Mouse (Mus musculus) heart, embryonic 10.5 days (tissue): ENCODE measurements around the gene Rbm38. TPM values are rescaled to one million over a fixed set of nuclear protein-coding genes. Genes with fewer than 3 reads are reported as not detected.

ENCODE experiments used
- DNase-seq: peaks from one replicate; pipeline ENCODE4 v3.0.0-alpha.2; 2017; ENCODE audit warnings: low spot score
- H3K27ac ChIP-seq: fragments of 300-500 bp; sonication (generic); 2 replicates; pipeline ENCODE4 v1.5.1; 2016; ENCODE audit warnings: mild to moderate bottlenecking
- H3K27me3 ChIP-seq: fragments of 300-500 bp; sonication (generic); 2 replicates; pipeline ENCODE4 v1.6.1; 2016; ENCODE audit warnings: mild to moderate bottlenecking; ENCODE audit not compliant: poor library complexity, insufficient read depth, severe bottlenecking
- H3K36me3 ChIP-seq: fragments of 300-500 bp; sonication (generic); 2 replicates; pipeline ENCODE4 v1.6.1; 2016; ENCODE audit warnings: mild to moderate bottlenecking, moderate library complexity
- H3K4me1 ChIP-seq: fragments of 300-500 bp; sonication (generic); 2 replicates; pipeline ENCODE4 v1.6.1; 2016; ENCODE audit warnings: mild to moderate bottlenecking
- H3K4me3 ChIP-seq: fragments of 300-500 bp; sonication (generic); 2 replicates; pipeline ENCODE4 v1.5.1; 2016; ENCODE audit warnings: mild to moderate bottlenecking, moderate library complexity
- H3K9me3 ChIP-seq: fragments of 300-500 bp; sonication (generic); 2 replicates; pipeline ENCODE4 v1.6.1; 2016; ENCODE audit warnings: mild to moderate bottlenecking, moderate library complexity
- WGBS: fragments of 180-500 bp; shearing (Covaris S2); methylation state at CpG from one replicate; pipeline ENCODE4 v1.1.7; 2016; 5-methylcytosine and 5-hydroxymethylcytosine counted together
- polyA plus RNA-seq: library from polyadenylated mRNA; unstranded; fragments of >200 nt; fragmentation: Nextera tagmentation; extraction: Ambion mirVana; gene quantifications from 2 replicates; pipeline ENCODE4 v1.2.1, GENCODE M21; 2016

Gene Rbm38
- polyA plus RNA-seq, 1 experiment from 2014 or later = 156 TPM

DNA sequence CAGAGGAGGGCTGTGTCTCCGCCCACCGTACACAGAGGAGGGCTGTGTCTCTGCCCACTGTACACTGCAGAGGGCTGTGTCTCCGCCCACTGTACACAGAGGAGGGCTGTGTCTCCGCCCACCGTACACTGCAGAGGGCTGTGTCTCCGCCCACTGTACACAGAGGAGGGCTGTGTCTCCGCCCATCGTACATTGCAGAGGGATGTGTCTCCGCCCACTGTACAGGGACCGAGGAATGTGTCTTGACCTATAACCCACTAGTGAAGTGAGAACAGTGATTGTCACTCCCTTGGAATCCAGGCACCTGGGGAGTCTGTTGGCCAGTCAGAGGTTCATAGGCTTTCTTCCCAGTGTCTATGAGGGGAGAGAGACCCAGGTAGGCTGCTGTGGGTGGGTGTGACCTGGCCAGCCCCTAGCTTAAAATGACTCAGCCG lies 36.6 kb downstream of the Rbm38 start:
- Histone ChIP-seq H3K9me3 (no peaks in the 10 kb centered on the region), H3K4me1 (peaks cover 80% of the 10 kb centered on the region), H3K27me3 (no peaks in the 10 kb centered on the region), H3K36me3 (no peaks in the 10 kb centered on the region), H3K4me3 (no peak overlapping the region), H3K27ac (peak overlapping the region; percentile 81; the same call in 1 of the 2 replicates)
- DNase-seq = no peak
- 66% methylated on average over 11 of the region's 11 CpGs for WGBS

GRCm38 (mm10) chr2:173057623-173058022 lies 37.3 kb downstream of the Rbm38 start:
- 15% methylated on average over 10 of the region's 10 CpGs for WGBS
- no peaks in the 10 kb centered on the region for H3K36me3 ChIP-seq
- no peaks in the 10 kb centered on the region for H3K9me3 ChIP-seq
- no peak for DNase-seq
- peaks cover 80% of the 10 kb centered on the region for H3K4me1 ChIP-seq
- peak overlapping the region; percentile 13 for H3K4me3 ChIP-seq
- no peaks in the 10 kb centered on the region for H3K27me3 ChIP-seq
- H3K27ac ChIP-seq = peak overlapping the region; percentile 81

GRCm38 (mm10) chr2:173058263-173058662 lies 38.0 kb downstream of the Rbm38 start:
- no peaks in the 10 kb centered on the region for H3K9me3 ChIP-seq
- H3K27me3 ChIP-seq = no peaks in the 10 kb centered on the region
- DNase-seq = no peak
- H3K4me1 ChIP-seq = peaks cover 80% of the 10 kb centered on the region
- peak overlapping the region; percentile 13 for H3K4me3 ChIP-seq
- no peaks in the 10 kb centered on the region for H3K36me3 ChIP-seq
- WGBS = 33% methylated on average over 11 of the region's 11 CpGs
- H3K27ac ChIP-seq = peak overlapping the region; percentile 81

GRCm38 (mm10) chr2:173060450-173060849 lies 40.2 kb downstream of the Rbm38 start:
- Histone ChIP-seq H3K4me1 (peaks cover 74% of the 10 kb centered on the region), H3K27ac (peak overlapping the region; percentile 79), H3K36me3 (no peaks in the 10 kb centered on the region), H3K9me3 (no peaks in the 10 kb centered on the region), H3K27me3 (no peaks in the 10 kb centered on the region), H3K4me3 (no peak overlapping the region)
- DNase-seq = no peak
- WGBS = 42% methylated on average over 9 of the region's 9 CpGs

DNA sequence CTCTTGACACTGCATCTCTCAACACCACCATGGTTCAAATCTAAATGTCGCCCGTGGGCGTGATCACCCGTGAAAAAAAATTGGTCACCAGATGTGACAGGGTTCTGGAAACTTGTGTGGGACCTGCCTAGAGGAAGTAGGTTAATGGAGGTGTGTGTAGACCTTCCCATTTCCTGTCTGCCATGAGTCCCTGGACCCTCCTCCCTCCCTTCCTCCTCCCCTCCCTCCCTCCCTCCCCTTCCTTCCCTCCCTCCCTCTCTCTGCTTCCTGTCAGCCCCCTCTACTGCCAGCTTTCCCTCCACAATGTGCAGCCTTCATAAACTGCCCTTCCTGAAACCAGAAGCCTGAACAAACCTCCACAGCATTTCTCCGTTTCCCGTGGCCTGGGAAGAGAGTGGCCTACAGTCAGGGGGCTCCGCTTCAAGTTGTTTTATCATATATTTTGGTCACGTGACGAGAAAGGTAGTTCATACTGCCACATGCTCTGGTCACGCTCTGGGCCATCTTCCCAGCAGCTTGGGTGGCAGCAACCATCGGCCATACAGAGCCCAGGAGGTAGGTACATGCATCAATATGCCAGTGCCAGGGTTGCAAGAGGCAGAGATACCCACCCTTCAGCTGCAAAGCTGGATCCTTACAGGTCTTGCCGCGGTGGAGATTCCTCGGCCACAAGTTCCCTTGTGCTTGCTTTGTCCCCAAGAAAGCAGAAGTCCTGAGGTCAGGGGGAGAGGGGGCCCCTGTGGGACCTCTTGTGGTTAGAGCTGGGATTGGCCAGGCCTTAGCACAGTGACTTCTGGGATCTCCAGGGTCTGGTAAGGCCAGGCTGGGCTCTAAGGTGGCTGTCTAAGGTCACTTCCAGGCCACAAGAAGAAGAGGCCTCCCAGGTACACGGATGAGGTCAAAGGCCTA lies 41.4 kb downstream of the Rbm38 start:
- H3K4me1 ChIP-seq = peaks cover 66% of the 10 kb centered on the region
- DNase-seq = no peak
- no peaks in the 10 kb centered on the region for H3K9me3 ChIP-seq
- H3K27ac ChIP-seq = peak overlapping the region; percentile 79
- WGBS = 53% methylated on average over 15 of the region's 15 CpGs
- no peak overlapping the region for H3K4me3 ChIP-seq
- no peaks in the 10 kb centered on the region for H3K36me3 ChIP-seq
- H3K27me3 ChIP-seq = no peaks in the 10 kb centered on the region

DNA sequence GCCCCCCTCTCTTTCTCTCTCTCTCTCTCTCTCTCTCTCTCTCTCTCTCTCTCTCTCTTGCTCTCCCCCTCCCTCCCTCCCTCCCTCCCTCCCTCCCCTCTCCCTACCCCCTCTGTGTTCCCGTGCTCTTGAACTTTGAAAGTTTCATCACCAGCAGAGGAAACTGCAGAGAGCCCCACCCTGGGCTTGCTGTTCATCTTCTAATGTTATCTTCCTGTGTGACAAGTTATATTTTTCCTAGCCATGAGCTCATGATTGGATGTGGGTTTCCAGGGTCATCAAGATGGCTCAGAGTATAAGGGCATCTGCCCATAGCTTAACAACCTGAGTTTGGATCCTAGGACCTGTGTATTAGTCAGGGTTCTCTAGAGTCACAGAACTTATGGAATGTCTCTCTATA lies 42.9 kb downstream of the Rbm38 start:
- no peaks in the 10 kb centered on the region for H3K9me3 ChIP-seq
- 50% methylated on average over 1 of the region's 1 CpGs for WGBS
- no peak overlapping the region for H3K4me3 ChIP-seq
- no peaks in the 10 kb centered on the region for H3K36me3 ChIP-seq
- no peak for DNase-seq
- H3K27ac ChIP-seq = peak overlapping the region; percentile 79; the same call in 1 of the 2 replicates
- no peaks in the 10 kb centered on the region for H3K27me3 ChIP-seq
- H3K4me1 ChIP-seq = peaks cover 51% of the 10 kb centered on the region

DNA sequence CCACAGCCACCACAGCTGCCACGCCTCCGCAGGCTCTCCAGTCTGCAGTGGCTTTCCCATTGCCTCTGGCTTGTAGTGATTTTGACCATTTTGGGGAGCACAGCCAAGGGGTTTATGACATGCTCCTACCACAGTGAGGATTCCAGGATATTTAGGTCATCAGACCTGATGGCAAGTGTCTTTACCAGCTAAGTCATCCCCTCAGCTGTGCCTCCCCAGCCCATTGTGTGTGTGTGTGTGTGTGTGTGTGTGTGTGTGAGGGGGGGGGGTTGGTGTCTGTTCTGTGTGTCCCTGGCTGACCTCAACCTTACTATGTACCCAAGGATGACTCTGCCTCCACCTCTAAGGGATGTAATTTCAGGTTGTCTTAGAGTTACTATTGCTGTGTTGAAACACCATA lies 44.6 kb downstream of the Rbm38 start:
- no peak for DNase-seq
- Histone ChIP-seq H3K36me3 (no peaks in the 10 kb centered on the region), H3K27me3 (no peaks in the 10 kb centered on the region), H3K27ac (no peak overlapping the region), H3K4me1 (peaks cover 34% of the 10 kb centered on the region), H3K9me3 (no peaks in the 10 kb centered on the region), H3K4me3 (no peak overlapping the region)
- WGBS = 87% methylated on average over 2 of the region's 2 CpGs

DNA sequence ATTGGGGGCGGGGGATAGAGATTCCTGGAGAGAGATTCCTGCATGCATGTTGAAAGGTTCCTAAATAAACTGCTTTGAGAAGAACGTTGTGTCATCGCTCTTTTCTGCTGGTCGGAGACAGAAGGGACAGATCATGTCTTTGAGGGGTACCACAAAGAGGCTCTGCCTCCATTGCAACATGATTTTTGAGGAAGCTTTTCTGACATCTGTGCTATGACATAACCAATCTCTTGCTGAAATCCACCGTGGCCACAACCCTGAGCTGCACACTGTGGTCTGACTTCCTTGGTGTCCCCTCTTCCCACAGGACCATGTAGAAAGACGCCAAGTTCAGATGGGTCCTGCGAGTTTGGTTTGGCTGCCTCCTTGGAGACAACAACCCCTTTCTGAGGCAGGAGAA lies 52.6 kb downstream of the Rbm38 start:
- no peaks in the 10 kb centered on the region for H3K27me3 ChIP-seq

DNA sequence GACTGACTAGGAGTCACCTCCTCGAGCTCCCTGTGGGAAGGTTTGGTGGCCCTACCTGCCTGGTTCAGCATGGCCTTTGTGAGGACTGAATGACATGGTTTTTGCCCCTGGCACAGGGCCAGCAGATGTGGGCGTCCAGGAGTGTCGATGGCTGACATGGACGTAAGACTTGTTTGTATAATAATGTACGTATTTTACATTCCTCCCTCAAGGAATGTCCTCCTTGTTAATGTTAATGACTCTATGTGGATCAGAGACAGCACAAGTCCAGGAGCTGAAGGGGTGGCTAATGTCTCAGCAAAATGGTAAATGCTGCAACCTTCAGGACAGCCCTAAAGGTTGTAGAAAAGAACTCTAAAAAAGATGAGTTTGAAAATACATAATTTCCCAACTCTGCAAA lies 53.4 kb downstream of the Rbm38 start:
- WGBS = 78% methylated on average over 5 of the region's 5 CpGs
- DNase-seq = no peak
- Histone ChIP-seq H3K27ac (no peak overlapping the region), H3K4me1 (no peaks in the 10 kb centered on the region), H3K4me3 (no peak overlapping the region), H3K27me3 (no peaks in the 10 kb centered on the region), H3K36me3 (no peaks in the 10 kb centered on the region), H3K9me3 (no peaks in the 10 kb centered on the region)

More for the DNA sequence above, 52.6 kb downstream of the Rbm38 start:
- WGBS = 87% methylated on average over 7 of the region's 7 CpGs
- no peak overlapping the region for H3K4me3 ChIP-seq
- H3K4me1 ChIP-seq = no peaks in the 10 kb centered on the region
- H3K27ac ChIP-seq = no peak overlapping the region
- no peaks in the 10 kb centered on the region for H3K36me3 ChIP-seq
- H3K9me3 ChIP-seq = no peaks in the 10 kb centered on the region
- no peak for DNase-seq

- Histone ChIP-seq H3K9me3 (no peaks in the 10 kb centered on the region), H3K36me3 (no peaks in the 10 kb centered on the region), H3K4me1 (peaks cover 27% of the 10 kb centered on the region), H3K27ac (no peak overlapping the region), H3K27me3 (no peaks in the 10 kb centered on the region), H3K4me3 (no peak overlapping the region)
- 72% methylated on average over 9 of the region's 9 CpGs for WGBS
- DNase-seq = no peak
Observed at GRCm38 (mm10) chr2:173076921-173077320, 56.6 kb downstream of the Rbm38 start.

GRCm38 (mm10) chr2:173079766-173080549 lies 59.7 kb downstream of the Rbm38 start:
- peak overlapping the region; percentile 84 for H3K27ac ChIP-seq
- H3K36me3 ChIP-seq = no peaks in the 10 kb centered on the region
- WGBS = 38% methylated on average over 10 of the region's 10 CpGs
- H3K4me3 ChIP-seq = no peak overlapping the region
- H3K27me3 ChIP-seq = no peaks in the 10 kb centered on the region
- DNase-seq = no peak
- H3K4me1 ChIP-seq = peaks cover 43% of the 10 kb centered on the region
- H3K9me3 ChIP-seq = no peaks in the 10 kb centered on the region

- 28% methylated on average over 10 of the region's 10 CpGs for WGBS
- H3K27me3 ChIP-seq = no peaks in the 10 kb centered on the region
- H3K4me3 ChIP-seq = 0 out of 2 replicates have a peak overlapping the region, but pooled peaks have one; percentile 9
- H3K4me1 ChIP-seq = peaks cover 47% of the 10 kb centered on the region
- no peaks in the 10 kb centered on the region for H3K9me3 ChIP-seq
- DNase-seq = peak; percentile 92
- H3K36me3 ChIP-seq = no peaks in the 10 kb centered on the region
- H3K27ac ChIP-seq = peak overlapping the region; percentile 84
Observed at GRCm38 (mm10) chr2:173080785-173081241, 60.5 kb downstream of the Rbm38 start.

DNA sequence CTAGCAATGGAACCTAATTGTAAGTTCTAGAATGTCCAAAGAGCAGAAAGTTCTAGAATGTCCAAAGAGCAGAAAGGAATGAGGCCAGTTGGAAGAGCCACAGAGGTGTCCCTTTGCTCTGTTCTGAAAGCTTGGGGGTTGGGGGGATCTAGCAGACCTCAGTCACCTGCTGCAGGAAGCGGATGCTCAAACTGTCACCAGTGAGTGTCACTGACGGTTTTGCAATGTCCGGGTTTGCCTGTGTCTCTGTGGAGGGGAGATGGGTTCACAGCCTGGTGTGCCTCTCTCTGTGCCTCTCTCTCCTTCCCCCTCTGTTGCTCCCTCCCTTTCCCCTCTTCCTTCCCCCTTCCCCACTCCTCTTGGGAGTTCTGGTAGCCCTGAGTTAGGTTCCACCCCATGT lies 62.4 kb downstream of the Rbm38 start:
- H3K9me3 ChIP-seq = no peaks in the 10 kb centered on the region
- no peaks in the 10 kb centered on the region for H3K27me3 ChIP-seq
- H3K4me1 ChIP-seq = peaks cover 64% of the 10 kb centered on the region
- no peaks in the 10 kb centered on the region for H3K36me3 ChIP-seq
- 86% methylated on average over 3 of the region's 3 CpGs for WGBS
- peak overlapping the region; percentile 82 for H3K27ac ChIP-seq
- no peak for DNase-seq
- no peak overlapping the region for H3K4me3 ChIP-seq
